Mouse (Mus musculus): ENCODE data around the gene Vinac1.

Gene Vinac1

GRCm38 (mm10) chr2:129047811-129048210 is at the start of gene Vinac1:
Gene Vinac1 (minus strand): TSS chr2:129048172.
- no peak for DNase-seq (ENCODE audit: low spot score)

DNA sequence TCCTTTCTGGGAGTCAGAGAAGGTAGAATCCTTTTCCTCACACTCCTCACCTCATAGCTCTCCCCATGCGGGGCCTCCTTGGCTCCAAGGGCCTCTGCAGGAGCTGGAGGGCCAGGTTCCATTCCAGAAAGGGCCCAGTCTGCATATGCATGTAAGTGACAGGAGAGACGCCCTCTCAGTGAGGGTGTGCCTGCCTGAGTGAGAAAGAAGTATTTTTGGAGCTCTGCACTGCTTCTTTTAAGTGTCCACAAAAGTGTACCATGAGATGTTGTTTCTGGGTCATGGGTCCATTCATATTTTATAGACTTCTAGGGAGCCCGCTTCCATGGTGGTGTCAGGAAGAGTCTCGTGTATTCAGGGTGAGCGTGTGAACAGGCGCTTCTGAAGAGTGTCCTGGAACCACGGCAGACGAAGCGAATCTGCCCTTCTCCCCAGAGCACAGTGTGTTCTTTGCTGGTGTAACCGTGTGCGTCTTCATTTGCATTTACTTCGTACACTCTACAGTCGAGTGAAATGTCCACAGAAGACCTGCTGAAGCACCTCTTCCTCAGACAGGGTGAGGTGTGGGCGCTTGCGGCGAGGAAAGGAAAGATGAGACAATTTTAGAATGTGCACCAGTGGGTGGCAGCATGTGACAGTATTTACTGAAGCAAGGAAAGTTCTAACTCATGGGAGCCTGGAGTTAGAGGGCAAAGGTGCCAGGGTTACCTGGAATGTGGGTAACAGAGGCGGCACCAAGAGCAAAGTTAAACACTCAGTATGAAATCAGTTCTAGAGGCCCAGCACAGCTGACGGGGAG is 46.2 kb upstream of the Vinac1 start:
- no peak for DNase-seq (ENCODE audit: low spot score)

DNA sequence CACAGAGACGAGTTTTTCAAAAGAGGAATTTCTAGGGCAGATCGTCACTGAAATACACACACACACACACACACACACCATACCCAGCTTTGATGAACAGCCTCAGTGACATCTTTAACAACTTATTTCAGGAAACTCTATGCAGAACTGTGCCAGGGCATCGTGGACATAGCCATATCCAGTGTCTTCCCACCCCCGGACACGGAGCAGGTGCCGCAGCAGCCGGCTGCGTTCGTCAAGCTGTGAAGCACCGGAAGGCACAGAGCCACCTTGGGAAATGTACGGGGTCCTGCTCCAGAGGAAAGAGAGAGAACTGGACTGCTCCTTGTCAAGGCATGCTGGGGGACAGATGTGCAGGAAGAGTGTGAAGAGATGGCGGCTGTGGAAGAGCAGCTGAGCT is 44.8 kb upstream of the Vinac1 start:
- no peak for DNase-seq (ENCODE audit: low spot score)

DNA sequence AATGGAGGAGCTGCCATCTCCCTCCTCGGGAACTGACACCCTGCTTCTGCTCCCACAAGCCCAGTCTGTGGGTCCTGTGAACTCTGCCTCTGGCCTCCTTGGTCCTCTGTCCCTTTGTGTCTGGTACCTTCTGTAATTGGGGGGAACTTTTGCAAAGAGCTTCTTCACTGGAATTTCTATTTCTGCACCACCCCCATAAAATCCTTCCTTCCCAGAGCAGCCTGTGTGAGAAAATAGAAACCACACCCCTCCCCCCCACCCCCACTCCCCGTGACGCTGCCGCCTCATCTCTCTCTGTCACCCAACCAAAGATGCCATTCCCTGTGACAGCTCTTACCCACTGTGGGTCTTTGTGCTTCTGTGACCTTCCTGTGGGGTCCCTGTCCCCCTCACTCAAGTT is 42.4 kb upstream of the Vinac1 start:
- no peak for DNase-seq (ENCODE audit: low spot score)

- no peak for DNase-seq (ENCODE audit: low spot score)
Measured at GRCm38 (mm10) chr2:129087520-129087919, 39.5 kb upstream of the Vinac1 start.

GRCm38 (mm10) chr2:129084959-129085358 is 37.0 kb upstream of the Vinac1 start:
- no peak for DNase-seq (ENCODE audit: low spot score)

DNA sequence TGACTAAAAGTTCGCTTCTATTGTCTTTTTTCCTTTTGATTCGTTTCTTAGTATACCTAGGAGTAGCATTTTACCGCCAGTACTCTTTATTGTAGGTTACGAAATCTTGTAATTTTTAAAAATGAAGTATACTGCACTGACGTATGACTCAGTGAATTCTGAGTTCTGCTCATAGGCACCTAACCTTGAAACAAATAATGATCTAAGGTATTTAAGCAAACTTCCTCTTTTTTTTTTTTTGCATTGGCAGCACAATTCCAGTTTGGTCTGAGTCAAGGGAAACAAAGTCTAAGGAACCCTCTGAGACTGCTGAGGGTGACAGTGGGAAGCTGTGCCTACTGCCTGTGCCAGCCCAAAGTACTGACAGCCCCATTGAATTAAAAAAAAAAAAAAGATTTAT is 35.5 kb upstream of the Vinac1 start:
- no peak for DNase-seq (ENCODE audit: low spot score)

GRCm38 (mm10) chr2:129081097-129081496 is 33.1 kb upstream of the Vinac1 start:
- no peak for DNase-seq (ENCODE audit: low spot score)

DNA sequence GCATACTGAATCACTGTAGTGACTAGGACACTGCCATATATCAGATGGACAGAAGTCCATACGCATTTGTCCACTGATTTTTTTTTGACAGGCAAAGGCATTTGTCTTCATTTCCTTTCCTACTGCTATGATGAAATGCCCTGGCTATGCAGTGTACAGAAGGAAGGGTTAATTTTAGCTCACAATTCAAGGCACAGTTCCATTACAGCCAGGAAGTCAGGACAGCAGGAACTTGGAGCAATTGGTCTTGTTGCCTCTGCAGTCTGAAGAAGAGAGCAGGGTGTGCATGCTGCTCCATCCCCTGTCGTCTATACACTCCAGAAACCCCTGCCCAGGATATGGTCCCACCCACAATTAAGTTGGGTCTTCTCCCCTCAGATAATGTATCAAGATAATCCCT is 31.2 kb upstream of the Vinac1 start:
- DNase-seq (ENCODE audit: low spot score), result no peak

DNA sequence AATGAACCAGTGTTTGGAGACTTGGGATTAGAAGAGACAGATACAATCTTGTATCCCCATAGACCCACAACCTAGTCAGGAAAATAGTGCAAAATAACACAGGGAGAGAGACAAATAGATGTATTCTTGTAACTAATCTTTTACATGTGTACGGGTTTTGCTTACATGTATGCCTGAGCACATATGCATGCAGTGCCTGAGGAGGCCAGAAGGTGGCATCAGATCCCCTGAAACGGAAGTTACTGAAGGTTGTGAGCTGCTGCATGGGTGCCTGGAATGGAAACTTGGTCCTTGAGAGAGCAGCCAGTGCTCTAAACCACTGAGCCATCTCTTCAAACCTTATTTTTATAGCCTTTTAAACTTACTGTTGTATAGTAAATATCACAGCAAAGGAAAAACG is 30.3 kb upstream of the Vinac1 start:
- DNase-seq (ENCODE audit: low spot score), result no peak

DNA sequence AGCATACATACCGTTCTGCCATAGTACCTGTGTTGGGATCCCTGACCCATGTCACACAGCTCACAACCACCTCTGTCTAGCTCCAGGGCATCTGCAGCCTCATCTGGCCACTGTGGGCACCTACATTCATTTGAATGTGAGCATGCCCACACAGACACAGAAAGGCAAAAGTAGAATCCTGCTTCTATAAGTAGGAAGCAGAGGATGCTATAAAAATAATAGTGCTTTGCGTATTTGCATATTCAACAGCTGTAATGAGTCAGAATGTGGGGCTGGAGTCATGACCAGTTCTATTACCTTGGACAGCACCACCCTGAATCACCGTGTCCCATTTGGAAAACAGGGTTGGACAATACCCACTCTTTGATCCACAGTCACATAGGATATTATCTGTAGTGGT is 22.3 kb upstream of the Vinac1 start:
- DNase-seq (ENCODE audit: low spot score), result no peak

DNA sequence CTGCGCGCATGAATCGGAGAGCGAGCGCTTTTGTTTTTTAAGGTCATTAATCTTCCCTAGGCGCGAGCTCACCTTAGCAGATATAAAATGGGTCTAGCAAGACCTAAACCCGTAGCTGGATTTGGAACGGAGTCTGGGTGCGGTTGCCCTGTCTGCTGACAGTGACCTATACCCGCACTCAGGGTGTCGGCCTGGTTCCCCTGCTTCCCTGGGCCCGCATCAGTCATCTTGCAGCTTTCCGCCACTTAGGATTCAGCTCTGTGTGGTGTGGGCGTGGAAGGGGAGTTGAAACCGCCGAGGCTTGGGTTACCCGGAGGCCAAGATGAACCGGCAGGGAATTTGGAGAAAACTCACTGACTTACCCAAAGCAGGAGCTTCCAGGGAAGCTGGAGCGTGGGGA is 18.4 kb upstream of the Vinac1 start:
- no peak for DNase-seq (ENCODE audit: low spot score)

DNA sequence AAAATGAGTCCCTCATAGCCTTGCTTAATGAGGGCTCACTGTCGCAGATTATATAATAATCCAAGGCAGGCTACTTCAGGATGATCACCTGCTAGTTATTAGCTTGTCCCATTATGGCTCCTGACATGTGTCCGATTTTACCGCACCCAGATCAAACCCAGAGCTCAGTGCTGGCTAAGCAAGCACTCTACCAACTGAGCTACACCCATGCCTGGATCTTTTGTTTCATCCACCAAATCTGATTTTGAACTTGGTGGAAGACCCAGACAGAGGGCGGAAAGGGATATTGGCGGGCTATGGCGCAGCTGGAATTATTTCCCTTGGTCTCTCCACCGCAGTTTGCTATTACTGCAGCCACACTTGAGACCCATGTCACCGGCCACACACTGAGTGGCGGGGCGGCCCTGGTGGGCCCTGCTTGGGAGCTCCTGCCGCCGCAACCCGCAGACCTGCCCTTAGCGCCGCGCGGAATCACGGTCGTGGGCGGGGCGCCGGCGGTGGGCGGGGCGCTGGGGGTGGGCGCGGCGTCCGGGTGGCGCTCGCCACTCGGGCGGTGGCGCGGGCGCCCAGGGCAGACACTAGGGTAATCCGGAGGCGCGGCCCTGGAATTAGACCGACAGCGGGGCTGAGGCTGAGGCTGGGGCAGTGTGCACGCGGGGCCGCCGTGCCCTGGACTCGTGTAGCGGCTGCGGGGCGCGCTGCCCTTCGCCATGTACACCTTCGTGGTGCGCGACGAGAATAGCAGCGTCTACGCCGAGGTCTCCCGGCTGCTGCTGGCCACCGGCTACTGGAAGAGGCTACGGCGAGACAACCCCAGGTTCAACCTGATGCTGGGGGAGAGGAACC is 17.7 kb upstream of the Vinac1 start, which contains the start of gene Ttl:
TSS of gene Ttl (plus strand) at position 506 of the 846 bp plus-strand sequence.
- DNase-seq (ENCODE audit: low spot score), result no peak

DNA sequence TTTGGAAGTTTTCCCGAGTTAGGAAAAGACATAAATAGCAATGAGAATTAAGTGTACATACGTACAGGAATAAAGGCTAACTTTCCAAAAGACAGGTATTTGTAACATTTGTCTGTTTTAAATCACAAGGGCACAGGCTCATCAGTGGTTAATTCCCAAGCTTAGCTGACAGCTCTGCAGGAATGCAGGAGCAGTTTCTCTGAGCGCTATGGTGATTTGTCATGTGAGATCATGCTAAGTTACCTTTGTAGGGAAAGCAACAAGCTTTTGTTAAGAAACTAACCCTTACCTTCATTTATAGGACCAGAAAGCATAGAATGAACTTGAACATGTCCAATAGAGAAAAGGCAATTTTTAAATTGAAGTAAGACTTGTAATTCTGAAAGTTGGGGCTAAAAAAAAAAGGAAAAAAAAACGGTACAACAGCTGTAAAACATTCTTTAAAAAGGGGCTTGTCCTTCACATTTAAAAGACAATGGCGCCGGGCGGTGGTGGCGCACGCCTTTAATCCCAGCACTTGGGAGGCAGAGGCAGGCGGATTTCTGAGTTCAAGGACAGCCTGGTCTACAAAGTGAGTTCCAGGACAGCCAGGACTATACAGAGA is 13.6 kb upstream of the Vinac1 start:
- no peak for DNase-seq (ENCODE audit: low spot score)

GRCm38 (mm10) chr2:129057920-129058361 is 10.0 kb upstream of the Vinac1 start:
- DNase-seq (ENCODE audit: low spot score), result no peak

GRCm38 (mm10) chr2:129057256-129057655 is 9.3 kb upstream of the Vinac1 start:
- no peak for DNase-seq (ENCODE audit: low spot score)

DNA sequence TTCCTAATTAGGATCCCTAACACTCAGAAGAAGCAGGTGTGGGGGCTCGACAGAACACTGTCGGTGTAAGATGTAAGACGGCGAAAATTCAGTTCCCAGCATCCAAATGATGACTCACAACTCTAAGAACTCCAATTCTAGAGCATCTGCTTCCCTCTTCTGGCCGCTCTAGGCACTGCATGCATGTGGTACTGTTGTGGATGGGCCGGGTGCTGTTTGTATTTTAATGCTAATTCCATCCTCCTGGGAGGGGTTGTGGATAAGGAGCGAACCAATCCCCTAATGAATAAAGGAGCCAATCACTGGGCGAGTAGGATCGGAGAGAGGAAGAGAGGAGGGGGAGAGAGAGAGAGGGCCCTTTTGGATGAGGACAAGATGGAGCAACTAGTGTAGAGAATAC is 8.6 kb upstream of the Vinac1 start:
- DNase-seq (ENCODE audit: low spot score), result no peak

- no peak for DNase-seq (ENCODE audit: low spot score)
Measured at GRCm38 (mm10) chr2:129055741-129056140, 7.8 kb upstream of the Vinac1 start.

DNA sequence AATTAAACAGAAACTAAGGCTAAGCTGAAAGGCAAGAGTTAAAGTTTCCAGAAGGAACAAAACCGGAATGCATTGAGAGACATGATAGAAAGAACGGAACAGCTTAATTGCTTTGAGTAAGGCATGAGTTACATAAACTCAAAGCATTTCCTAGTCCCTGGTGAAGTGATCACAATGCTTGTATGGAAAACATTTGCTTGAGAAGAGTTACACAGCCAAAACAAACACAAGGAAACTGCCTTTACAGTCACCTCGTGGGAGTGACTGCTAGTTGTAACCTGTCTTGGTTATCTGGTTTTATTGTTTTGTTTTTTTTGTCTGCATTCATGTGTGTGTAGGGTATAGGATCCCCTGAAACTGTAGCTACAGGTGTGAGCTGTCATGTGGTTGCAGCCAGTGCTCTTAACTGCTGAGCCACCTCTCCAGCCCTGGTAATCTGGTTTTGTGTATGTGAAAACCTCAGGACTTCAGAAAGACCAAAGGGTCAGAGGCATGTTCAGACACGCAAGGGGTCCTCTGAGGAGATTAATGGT is 4.5 kb upstream of the Vinac1 start:
- no peak for DNase-seq (ENCODE audit: low spot score)

DNA sequence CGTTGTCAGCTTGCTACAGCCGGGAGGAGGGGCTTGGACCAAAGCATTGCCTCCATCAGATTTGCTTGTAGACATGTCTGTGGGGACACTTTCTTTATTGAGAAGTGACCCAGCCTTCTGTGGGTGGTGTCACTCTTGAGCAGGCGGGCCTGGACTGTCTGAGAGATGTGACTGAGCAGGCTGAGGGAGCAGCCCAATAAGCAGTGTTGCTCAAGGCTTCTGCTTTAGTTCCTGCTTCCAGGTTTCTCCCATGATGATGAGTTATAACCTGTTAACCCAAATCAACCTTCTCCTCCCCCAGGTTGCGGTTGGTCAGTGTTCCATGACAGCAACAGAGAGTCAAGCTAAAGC is 1.2 kb downstream of the Vinac1 start:
- DNase-seq (ENCODE audit: low spot score), result no peak

DNA sequence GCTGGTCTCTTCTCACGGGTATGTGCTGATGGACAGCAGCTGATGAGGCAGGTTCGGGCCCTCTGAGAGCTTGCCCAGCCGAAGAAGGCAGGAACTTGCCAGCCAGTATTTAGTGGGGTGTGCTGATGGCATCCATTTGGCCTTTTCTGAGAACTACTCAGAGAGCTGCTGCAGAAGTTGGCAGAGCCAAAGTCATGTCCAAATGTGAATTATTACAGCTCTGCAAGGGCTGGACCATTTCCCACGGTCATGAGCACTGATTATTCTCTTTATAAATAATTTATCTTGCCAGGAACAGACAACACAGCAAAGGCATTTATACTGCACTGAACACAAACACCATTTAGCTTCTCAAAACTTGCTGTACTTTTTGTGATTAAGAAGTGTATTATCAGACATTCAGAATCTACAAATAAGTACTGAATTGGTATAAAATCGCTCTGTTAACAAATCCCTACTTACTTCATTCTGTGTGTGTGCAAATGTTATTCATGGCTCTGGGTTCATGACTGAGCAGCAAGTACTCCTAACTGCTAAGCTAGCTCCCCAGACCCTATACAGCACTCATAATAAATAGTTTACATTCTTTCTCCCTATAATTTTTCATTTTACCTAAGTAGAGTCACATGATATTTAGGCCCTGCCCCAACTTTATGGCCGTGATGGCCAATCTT is 1.7 kb downstream of the Vinac1 start:
- no peak for DNase-seq (ENCODE audit: low spot score)

GRCm38 (mm10) chr2:129040567-129040966 is 7.4 kb downstream of the Vinac1 start:
- DNase-seq (ENCODE audit: low spot score), result no peak
